ENCODE assay signal across 8 mouse cellular contexts in the genomic region with DNA sequence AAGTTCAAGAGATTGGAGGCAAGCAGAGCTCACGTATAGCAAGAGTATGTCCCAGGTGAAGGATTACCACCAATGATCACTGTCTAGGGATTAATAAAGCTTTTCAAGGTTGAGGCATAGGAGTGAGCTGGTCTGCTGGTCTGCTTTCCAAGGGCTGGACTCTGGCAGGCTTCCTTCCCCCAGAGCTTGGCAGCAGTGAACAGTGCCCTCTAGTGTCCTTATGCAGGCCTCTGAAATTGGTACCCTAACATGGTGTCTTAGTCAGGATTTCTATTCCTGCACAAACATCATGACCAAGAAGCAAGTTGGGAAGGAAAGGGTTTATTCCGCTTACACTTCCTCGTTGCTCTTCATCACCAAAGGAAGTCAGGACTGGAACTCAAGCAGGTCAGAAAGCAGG. TPM values are rescaled to one million over a fixed set of nuclear protein-coding genes. Genes with fewer than 3 reads are reported as not detected.
DNase-seq lines count a peak whose midpoint lies in the region; ATAC-seq and TF ChIP-seq lines count a peak whose summit lies in the region.

No protein-coding gene starts in this region.

- no peaks in the 10 kb centered on the region for H3K36me3 ChIP-seq in heart, adult 2 months (ENCODE audit: control insufficient read depth, insufficient read depth, low read length)
- no peaks in the 10 kb centered on the region for H3K36me3 ChIP-seq in heart, embryonic 11.5 days (ENCODE audit: control insufficient read depth, insufficient read depth, low read length)
- no peaks in the 10 kb centered on the region for H3K36me3 ChIP-seq in heart, embryonic 16.5 days (ENCODE audit: control insufficient read depth, insufficient read depth)
- H3K36me3 ChIP-seq in midbrain, postnatal 0 days (ENCODE audit: insufficient read depth, low read length), result no peaks in the 10 kb centered on the region
- H3K36me3 ChIP-seq in testis, adult 2 months (ENCODE audit: control insufficient read depth, insufficient read depth, low read length), result no peaks in the 10 kb centered on the region

- no peak overlapping the region for H3K9ac ChIP-seq in heart, adult 2 months (ENCODE audit: low read depth, low read length)
- no peak overlapping the region for H3K9ac ChIP-seq in heart, embryonic 11.5 days (ENCODE audit: low read depth, low read length)
- no peak overlapping the region for H3K9ac ChIP-seq in heart, embryonic 16.5 days (ENCODE audit: low read length)
- H3K9ac ChIP-seq in midbrain, postnatal 0 days (replicated peaks; ENCODE audit: low read length, poor library complexity, severe bottlenecking), result no peak overlapping the region

- TF ChIP-seq EP300 in heart, adult 2 months (IDR thresholded peaks at IDR 0.05; ENCODE audit: insufficient read depth, low read depth, low read length), result 0 out of 2 replicates have a peak, but pooled peaks have one; percentile 18

- no peak for TF ChIP-seq POLR2A in heart, adult 2 months (IDR thresholded peaks at IDR 0.05; ENCODE audit: insufficient read depth, low read depth, low read length)
- no peak for TF ChIP-seq POLR2A in testis, adult 2 months (IDR thresholded peaks at IDR 0.05; ENCODE audit: control insufficient read depth, low read depth, low read length)

- H3K27ac ChIP-seq in heart, adult 2 months, result no peak overlapping the region
- H3K27ac ChIP-seq in heart, embryonic 11.5 days (ENCODE audit: low read depth, low read length), result no peak overlapping the region
- H3K27ac ChIP-seq in heart, embryonic 16.5 days (ENCODE audit: low read length), result no peak overlapping the region
- H3K27ac ChIP-seq in midbrain, postnatal 0 days (ENCODE audit: low read depth, low read length), result no peak overlapping the region
- H3K27ac ChIP-seq in testis, adult 2 months (ENCODE audit: control insufficient read depth, insufficient read depth, low read depth, low read length), result no peak overlapping the region

- H3K79me2 ChIP-seq in heart, adult 2 months (replicated peaks; ENCODE audit: control insufficient read depth, insufficient read depth, low read length), result no peaks in the 10 kb centered on the region

- no peaks in the 10 kb centered on the region for H3K4me1 ChIP-seq in heart, adult 2 months (ENCODE audit: control insufficient read depth, insufficient read depth, low read length)
- no peaks in the 10 kb centered on the region for H3K4me1 ChIP-seq in heart, embryonic 11.5 days (ENCODE audit: control insufficient read depth, insufficient read depth, low read length)
- H3K4me1 ChIP-seq in heart, embryonic 16.5 days (ENCODE audit: control insufficient read depth, insufficient read depth, low read length), result no peaks in the 10 kb centered on the region
- no peaks in the 10 kb centered on the region for H3K4me1 ChIP-seq in midbrain, postnatal 0 days (ENCODE audit: insufficient read depth, low read length)
- peaks cover 2% of the 10 kb centered on the region; the same call in 1 of the 2 replicates for H3K4me1 ChIP-seq in testis, adult 2 months (ENCODE audit: control insufficient read depth, insufficient read depth, low read length)

- intact Hi-C loops in heart, adult 2 months (cut with DNase I), result loop anchor here (1.0 kb wide), 1 partner anchor 95 kb away; no protein-coding TSS in a partner anchor

- H3K9me3 ChIP-seq in heart, embryonic 11.5 days (replicated peaks; ENCODE audit: control insufficient read depth, low read length), result no peaks in the 10 kb centered on the region
- no peaks in the 10 kb centered on the region for H3K9me3 ChIP-seq in heart, embryonic 16.5 days (replicated peaks; ENCODE audit: control insufficient read depth, low read length)
- no peaks in the 10 kb centered on the region for H3K9me3 ChIP-seq in midbrain, postnatal 0 days (ENCODE audit: low read length)

- TF ChIP-seq CTCF in heart, adult 2 months (IDR thresholded peaks at IDR 0.05), result peak; percentile 86
- TF ChIP-seq CTCF in midbrain, postnatal 0 days (IDR thresholded peaks at IDR 0.05), result peak; percentile 73
- peak; percentile 49; the same call in 1 of the 2 replicates for TF ChIP-seq CTCF in testis, adult 2 months (IDR thresholded peaks at IDR 0.05; ENCODE audit: control insufficient read depth, insufficient read depth, insufficient replicate concordance, low read depth, low read length)

- no peak overlapping the region for H3K4me2 ChIP-seq in heart, embryonic 11.5 days
- H3K4me2 ChIP-seq in heart, embryonic 16.5 days (ENCODE audit: low read depth, low read length), result no peak overlapping the region
- no peak overlapping the region for H3K4me2 ChIP-seq in midbrain, postnatal 0 days (ENCODE audit: low read depth, low read length, poor library complexity, severe bottlenecking)

- ATAC-seq in heart, embryonic 11.5 days (replicated peaks; ENCODE audit: insufficient number of reproducible peaks, low FRiP score, low TSS enrichment), result no peak
- peak; percentile 37; the same call in 1 of the 2 replicates for ATAC-seq in heart, embryonic 16.5 days (replicated peaks; ENCODE audit: extremely low read depth, insufficient read depth, low FRiP score)
- ATAC-seq in midbrain, postnatal 0 days (ENCODE audit: low FRiP score), result no peak

- WGBS in heart, adult 2 months, result 35% methylated on average over 3 of the region's 3 CpGs
- 41% methylated on average over 3 of the region's 3 CpGs for WGBS in heart, embryonic 11.5 days (ENCODE audit: insufficient replicate concordance)
- 34% methylated on average over 3 of the region's 3 CpGs for WGBS in heart, embryonic 16.5 days
- WGBS in midbrain, postnatal 0 days, result 58% methylated on average over 3 of the region's 3 CpGs

- no peaks in the 10 kb centered on the region for H3K27me3 ChIP-seq in heart, adult 2 months (ENCODE audit: control insufficient read depth, insufficient read depth, low read length)
- H3K27me3 ChIP-seq in heart, embryonic 11.5 days (ENCODE audit: control insufficient read depth, insufficient read depth, low read length), result 0 out of 2 replicates have a peak, but pooled peaks cover 2% of the 10 kb centered on the region
- H3K27me3 ChIP-seq in heart, embryonic 16.5 days (ENCODE audit: control insufficient read depth, insufficient read depth, low read length), result no peaks in the 10 kb centered on the region
- H3K27me3 ChIP-seq in midbrain, postnatal 0 days (ENCODE audit: insufficient read depth, low read length), result no peaks in the 10 kb centered on the region
- H3K27me3 ChIP-seq in testis, adult 2 months (ENCODE audit: control insufficient read depth, insufficient read depth, low read length), result no peaks in the 10 kb centered on the region

- no peak overlapping the region for H3K4me3 ChIP-seq in heart, adult 2 months
- no peak overlapping the region for H3K4me3 ChIP-seq in heart, embryonic 11.5 days (ENCODE audit: low read depth, low read length)
- no peak overlapping the region for H3K4me3 ChIP-seq in heart, embryonic 16.5 days (ENCODE audit: low read length)
- no peak overlapping the region for H3K4me3 ChIP-seq in midbrain, postnatal 0 days (ENCODE audit: low read depth, low read length)
- H3K4me3 ChIP-seq in testis, adult 2 months (ENCODE audit: control insufficient read depth, low read depth, low read length), result no peak overlapping the region

- DNase-seq in heart, adult 2 months, result peak; percentile 56 to 64
- peak; percentile 93 for DNase-seq in NIH3T3 (ENCODE audit: low read depth)
- peak; percentile 60 to 76 for DNase-seq in cerebellum, postnatal 25 days
- peak; percentile 54 for DNase-seq in left cerebral cortex, adult 11 months (ENCODE audit: low spot score)
- peak; percentile 53 for DNase-seq in midbrain, postnatal 0 days (ENCODE audit: low spot score)

RNA-seq across cellular contexts. Expression of a gene that starts 20.4 kb away (rescaled TPM):
- total RNA-seq in heart, adult 2 months (2021), result 1 to 10 TPM; 7.4 to 8.4 TPM
- polyA plus RNA-seq in heart, adult 2 months (2012; rRNA removed), result 10.4 and 10.9 TPM in 2 replicates
- 0.59 TPM in 1 of 2 replicates, not detected in the other for polyA plus RNA-seq in heart, embryonic 11.5 days (2014; fragmentation: Nextera tagmentation; extraction: Ambion mirVana)
- 2.5 and 3.0 TPM in 2 replicates for polyA plus RNA-seq in heart, embryonic 16.5 days (2015; fragmentation: Nextera tagmentation; extraction: Ambion mirVana)
- total RNA-seq in midbrain, postnatal 0 days (2014; rRNA removed), result 1.8 and 6.6 TPM in 2 replicates
- 2.1 and 3.6 TPM in 2 replicates for polyA plus RNA-seq in midbrain, postnatal 0 days (2015; fragmentation: Nextera tagmentation; extraction: Ambion mirVana)
- polyA plus RNA-seq in testis, adult 2 months (2012; rRNA removed), result 5.6 and 5.9 TPM in 2 replicates

RNA-seq across cellular contexts. Expression of a gene that starts 22.0 kb away (rescaled TPM):
- 1 to 10 TPM in 1 of 2 experiments, under 1 TPM in 1; 0.70 to 1.2 TPM for total RNA-seq in heart, adult 2 months (2021)
- 0.79 and 1.4 TPM in 2 replicates for polyA plus RNA-seq in heart, adult 2 months (2012; rRNA removed)
- polyA plus RNA-seq in heart, embryonic 11.5 days (2014; fragmentation: Nextera tagmentation; extraction: Ambion mirVana), result 0.23 TPM in 1 of 2 replicates, not detected in the other
- 1.1 and 1.3 TPM in 2 replicates for polyA plus RNA-seq in heart, embryonic 16.5 days (2015; fragmentation: Nextera tagmentation; extraction: Ambion mirVana)
- total RNA-seq in midbrain, postnatal 0 days (2014; rRNA removed), result 0.57 TPM in 1 of 2 replicates, not detected in the other
- 0.25 and 0.48 TPM in 2 replicates for polyA plus RNA-seq in midbrain, postnatal 0 days (2015; fragmentation: Nextera tagmentation; extraction: Ambion mirVana)
- polyA plus RNA-seq in testis, adult 2 months (2012; rRNA removed), result not detected in 2 replicates
